Mouse (Mus musculus): ENCODE results near the gene Gm49336.
A peak's percentile ranks its signal among the peaks of the same experiment; 100 is the strongest.

Gm49336 gene

DNA sequence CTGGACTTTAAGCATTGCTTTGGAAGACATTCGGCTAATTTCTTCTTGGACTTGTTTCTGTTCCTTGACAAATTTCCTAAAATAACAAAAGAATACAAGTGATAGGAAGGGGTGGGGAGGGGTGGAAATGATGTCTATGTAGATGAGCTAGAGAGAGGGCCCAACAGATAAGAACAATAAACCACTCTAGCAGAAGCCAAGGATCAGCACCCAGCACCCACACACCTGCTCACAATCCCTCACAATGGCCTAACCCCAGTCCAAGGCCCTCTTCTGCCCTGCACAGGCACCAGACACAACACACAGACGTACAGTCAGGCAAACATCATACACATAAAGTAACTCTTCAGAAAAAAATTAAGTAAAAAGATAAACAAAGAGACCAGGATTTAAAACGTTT is 12.8 kb downstream of the Gm49336 start:
- no peak for DNase-seq (ENCODE audit: low read depth, low spot score)

DNA sequence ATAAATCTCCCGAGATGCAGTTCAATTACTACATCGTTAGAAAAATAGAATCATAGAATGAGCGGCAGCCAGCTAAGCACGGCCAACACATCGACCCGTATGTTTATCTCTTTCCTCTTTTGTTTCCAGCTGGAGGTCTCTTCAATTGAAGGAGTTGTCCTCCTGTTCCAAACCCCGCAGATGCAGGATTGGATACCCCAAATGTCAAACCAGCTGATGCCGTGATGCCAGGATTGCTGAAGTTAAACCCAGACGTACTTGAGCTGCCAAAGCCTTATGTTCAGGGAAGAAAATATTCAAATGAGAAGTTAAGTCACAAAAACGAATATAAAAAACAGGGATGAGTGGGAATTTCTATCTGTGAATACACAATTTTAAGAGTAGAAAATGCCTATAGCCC is 31.4 kb downstream of the Gm49336 start:
- no peak for DNase-seq (ENCODE audit: low read depth, low spot score)

DNA sequence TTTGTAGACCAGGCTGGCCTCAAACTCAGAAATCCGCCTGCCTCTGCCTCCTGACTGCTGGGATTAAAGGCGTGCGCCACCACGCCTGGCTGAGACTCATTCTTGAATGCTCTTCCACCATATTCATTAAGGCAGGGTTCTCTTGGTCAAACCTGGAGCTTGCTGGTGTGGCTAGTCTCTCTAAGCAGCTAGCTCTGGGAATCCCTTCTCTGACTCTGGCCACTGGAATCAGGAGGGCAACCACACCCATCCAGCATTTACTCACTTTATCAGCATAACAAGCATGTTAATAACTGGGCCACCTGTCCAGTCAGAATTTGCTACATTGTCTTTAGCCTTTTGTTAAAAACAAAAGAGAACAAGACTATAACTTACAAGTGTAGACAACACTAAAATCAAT is 33.7 kb downstream of the Gm49336 start:
- no peak for DNase-seq (ENCODE audit: low read depth, low spot score)

DNA sequence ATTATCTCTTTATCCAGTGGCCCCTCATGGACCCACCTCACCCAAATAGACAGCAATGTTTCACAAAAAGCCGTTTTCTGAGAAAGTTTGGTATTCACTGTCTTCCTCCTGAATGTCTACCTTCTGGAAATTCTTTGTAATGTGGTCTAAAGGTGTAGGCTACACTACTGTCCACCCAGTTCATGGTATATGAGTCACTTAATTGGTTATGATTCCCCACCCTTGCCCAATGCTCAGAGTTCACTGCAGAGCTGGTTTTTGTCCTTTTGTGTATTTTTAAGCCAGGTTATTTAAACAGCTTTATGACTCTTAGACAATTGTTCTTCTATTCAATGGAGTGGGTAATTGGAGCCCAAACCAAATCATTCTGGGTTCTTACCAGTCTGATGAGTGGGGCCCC is 35.2 kb downstream of the Gm49336 start:
- no peak for DNase-seq (ENCODE audit: low read depth, low spot score)

DNA sequence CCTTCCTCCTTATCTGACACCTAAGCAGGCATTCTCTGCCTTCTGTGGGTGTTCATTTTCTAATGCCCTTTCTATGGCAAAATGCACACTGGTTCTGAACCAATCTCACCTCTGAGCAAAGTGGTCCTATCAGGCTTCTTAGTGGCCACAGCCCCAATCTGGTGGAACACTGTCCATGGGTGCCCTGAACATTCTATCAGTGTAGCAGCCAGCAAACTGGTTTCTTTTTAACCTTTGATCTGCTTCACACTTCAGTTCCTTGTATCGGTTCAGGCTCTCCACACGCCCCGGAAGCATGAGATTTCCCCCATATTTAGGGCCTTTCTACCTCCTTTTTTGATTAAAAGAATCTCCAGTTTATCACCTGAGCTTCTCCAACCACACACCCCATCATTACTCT is 36.3 kb downstream of the Gm49336 start:
- DNase-seq (ENCODE audit: low read depth, low spot score) = no peak

DNA sequence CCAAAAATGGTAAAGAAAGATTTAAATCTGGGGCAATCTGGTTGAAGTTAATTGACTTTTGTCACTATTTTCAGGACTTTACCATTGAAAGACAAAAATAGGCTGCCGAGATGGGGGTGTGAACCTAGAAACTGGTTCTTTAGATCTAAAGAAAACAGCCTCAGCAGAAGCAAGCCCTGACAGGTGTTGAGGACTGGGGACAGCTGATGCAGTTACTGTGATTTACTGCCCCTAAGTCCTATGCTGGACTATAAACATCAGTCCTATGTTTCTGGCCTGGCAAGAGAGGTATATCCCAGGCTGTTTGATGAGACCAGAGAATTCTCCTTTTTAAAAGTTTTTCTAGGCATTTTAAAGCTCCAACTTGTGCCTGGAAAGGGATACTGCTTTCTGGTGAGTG is 37.3 kb downstream of the Gm49336 start:
- DNase-seq (ENCODE audit: low read depth, low spot score) = no peak

DNA sequence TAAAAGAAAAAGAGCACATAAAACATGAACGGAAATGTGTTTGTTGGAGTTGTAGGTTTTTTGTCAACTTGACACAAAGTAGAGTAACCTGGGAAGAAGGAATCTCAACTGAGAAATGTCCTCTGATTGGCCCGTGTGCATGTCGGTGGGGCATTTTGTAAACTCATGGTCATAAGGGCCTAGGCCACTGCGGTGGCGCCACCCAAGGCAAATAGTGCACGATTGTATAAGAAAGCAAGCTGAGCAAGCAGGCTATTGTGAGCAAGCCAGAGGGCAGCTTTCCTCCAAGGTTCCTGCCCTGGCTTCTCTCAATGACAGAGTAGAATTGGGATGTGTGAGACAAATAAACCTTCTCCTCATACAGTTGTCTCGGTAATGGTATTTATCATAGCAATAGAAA is 42.1 kb downstream of the Gm49336 start:
- no peak for DNase-seq (ENCODE audit: low read depth, low spot score)

DNA sequence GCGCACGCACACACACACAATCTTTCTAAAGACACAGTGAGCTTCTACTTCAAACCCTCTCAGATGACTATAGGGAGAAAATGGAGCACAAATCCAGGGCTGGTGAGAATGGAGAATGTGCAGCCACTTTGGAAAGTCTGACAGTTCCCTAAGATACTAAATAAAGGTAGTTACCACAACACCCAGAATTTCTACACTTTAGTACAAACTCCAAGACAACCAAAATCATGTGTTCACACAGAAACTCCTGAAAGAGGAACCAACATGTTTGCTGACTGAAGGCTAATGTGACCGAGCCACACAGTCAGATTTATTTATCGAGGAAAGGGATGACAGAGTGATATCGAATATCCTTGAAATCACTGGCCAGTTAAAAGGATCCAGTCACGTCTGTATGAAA is 46.3 kb downstream of the Gm49336 start:
- DNase-seq (ENCODE audit: low read depth, low spot score) = no peak

DNA sequence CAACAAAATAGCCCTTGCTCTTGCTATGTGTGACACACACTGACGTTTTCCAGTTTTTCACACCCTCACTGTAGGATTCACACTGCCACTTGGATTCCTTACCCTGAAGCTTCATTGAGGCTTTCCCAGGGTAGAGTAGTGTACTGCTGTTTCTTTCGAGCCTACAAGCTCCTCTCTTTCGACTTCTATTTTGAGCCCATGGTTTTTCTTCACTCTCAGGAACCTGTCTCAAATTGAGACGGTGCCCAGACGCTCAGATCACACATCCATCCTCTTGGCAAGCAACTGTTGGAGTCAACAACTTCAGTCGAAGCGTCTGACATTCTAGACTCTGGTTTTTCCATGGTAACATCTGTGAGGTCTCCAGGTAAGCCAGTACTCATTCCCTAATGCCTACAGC is 54.4 kb downstream of the Gm49336 start, which contains the start of gene Atp8a2:
Atp8a2 (minus strand) TSS at position 296 of the 400 bp plus-strand sequence.
- DNase-seq (ENCODE audit: low read depth, low spot score) = no peak

DNA sequence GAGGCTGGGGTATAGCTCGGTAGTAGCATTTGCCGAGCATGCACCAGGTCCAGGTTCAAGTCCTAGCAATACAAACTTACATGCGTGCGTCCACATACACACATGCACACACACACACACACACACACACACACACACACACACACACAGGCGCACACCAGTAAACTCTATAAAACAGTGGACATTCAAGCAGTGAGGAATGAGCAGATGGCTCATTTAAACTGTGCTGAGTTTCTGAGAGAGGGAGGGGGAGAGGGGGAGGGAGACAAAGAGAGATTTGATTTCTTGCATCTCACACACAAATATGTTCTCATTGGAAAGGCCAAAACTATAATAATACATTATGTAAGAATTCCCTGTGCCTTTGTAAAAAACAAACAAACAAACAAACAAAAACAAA is 55.3 kb downstream of the Gm49336 start:
- DNase-seq (ENCODE audit: low read depth, low spot score) = no peak

DNA sequence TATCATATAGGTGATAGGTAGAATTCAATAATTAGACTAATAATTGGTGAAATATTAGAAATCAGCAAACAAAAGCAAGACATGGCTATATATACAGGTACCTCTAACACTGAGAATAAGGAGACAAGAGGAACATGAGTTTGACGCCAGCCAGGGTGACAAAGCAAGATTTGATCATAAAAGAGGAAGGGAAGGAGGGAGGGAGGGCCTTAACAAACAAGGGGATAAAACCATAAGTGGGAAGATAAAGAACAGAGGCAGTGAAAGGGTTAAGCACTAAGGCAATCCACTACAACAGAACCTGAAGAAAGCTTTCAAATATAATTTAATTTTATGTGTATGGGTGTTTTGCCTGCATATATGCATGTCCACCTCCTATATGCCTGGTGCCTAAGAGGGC is 56.7 kb downstream of the Gm49336 start:
- DNase-seq (ENCODE audit: low read depth, low spot score) = no peak

DNA sequence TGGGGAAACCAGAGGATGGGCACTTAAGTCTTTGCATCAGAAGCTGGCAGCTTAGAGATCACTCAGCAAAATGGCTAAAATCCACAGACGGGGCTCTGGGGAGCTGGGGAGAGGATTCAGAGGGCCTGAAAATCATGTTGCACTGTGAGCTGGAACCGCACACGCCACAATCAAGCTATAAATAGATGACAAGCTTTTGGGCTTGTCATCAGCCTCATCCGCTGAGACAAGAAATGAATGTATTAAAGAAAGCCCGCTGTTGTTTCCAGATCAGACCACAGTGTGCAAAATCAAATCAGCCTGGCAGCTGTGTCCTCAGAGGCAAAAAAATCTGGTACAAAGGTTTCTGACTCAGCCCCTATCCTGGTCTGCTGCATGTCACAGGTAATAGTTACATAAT is 61.5 kb downstream of the Gm49336 start:
- DNase-seq (ENCODE audit: low read depth, low spot score) = no peak

DNA sequence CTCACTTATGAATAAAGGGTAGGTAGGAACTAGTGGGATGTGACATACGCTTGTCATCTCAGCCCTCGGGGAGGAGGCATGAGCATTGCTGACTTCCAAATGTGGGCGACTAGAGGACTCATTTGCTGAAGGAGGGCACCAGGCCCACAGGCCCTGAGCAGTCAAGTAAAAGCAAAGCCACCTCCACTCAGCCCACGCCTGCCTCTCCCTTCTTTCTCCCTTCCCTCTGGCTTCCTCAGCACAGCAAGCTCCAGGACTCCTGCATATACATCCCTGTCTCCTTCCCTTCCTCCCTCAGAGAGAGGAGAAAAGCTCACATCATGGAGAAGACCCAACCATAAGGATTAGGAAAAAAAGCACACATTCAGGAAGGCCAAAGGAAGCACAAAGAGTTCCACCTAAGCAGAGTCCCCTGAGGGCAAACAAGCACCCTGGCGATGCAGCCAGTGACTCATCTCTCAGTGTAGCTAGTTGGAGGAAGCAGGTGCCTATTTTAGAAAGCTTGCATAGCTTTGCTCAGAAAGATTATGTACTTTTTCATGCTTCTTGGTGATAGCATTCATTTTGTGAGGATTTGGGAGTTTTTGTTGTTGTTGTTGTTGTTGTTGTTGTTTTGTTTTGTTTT is 63.0 kb downstream of the Gm49336 start:
- no peak for DNase-seq (ENCODE audit: low read depth, low spot score)

DNA sequence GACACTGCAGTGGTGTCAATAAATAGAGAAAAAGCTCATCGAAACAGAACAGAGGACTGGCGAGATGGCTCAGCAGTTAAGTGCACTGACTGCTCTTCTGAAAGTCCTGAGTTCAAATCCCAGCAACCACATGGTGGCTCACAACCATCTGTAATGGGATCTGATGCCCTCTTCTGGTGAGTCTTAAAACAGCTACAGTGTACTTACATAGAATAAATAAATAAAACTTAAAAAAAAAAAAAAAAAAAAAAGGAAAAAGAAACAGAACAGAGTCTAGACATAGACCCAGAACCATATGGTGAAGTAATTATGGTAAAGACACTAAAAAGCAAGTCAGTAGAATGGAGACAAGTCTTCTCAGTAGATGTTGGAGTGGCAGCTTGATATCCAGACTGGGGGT is 70.0 kb downstream of the Gm49336 start:
- no peak for DNase-seq (ENCODE audit: low read depth, low spot score)

DNA sequence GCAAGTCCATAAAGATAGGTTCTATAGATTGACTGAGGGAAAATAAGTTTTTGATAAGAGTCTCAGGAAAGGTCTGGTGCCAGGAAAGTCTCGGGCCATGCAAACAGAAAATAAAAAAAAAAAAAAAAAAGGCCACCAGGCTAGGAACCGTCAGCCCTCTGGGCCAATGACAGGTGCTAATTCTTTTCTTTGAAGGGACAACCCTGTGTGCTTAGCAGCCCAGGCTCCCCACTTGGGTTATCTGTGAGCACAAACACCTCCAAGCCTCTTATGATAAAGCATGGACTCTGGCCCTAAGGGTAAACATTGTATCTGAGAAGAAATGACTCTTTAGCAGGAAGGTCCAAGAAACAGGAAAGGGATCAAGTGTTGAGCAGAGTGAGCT is 72.7 kb downstream of the Gm49336 start:
- DNase-seq (ENCODE audit: low read depth, low spot score) = no peak

DNA sequence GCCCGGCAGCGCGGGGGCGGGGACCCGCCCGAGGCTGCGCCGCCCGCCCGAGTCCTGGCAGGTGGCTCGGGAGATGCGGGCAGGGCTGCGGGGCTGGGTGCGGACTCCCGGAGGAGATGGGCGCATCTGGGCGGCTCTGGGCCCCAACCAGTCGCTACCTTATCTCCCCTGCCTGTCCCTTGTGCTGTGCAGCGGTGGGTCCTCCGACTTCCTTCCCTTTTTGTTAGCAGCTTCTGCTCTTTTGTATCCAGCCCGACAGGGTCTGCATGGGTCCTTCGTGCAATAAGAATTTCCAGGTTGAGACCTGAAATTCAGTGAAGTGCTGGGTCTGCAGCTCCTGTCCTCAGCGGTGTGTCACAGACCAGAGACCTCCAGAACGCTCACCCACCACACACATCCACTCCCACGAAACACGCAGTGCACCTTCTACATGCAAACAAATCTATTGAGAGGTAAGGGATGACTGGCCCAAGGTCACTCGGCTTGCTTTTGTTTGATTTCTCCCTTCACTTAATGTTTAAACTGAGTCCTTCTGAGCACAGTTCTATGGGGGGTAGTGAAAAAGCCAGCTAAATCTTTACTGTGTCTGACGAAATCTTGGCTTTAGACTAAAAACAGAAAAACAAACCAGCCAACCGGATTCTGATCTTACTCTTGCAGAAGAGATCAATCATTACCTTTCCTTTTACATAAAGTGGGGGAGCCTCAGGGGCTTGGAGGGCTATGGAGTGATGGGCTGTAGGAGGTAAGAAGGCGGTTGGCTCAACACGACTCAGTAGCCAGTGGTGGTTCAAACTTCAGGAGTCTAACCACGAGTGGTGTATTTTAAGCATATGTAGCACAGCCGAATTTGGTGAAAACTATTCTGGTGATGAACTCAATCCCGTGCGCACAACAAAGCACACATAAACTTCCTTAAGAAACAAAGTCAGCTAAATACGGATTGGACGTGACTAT is 73.4 kb downstream of the Gm49336 start:
- DNase-seq (ENCODE audit: low read depth, low spot score) = no peak

DNA sequence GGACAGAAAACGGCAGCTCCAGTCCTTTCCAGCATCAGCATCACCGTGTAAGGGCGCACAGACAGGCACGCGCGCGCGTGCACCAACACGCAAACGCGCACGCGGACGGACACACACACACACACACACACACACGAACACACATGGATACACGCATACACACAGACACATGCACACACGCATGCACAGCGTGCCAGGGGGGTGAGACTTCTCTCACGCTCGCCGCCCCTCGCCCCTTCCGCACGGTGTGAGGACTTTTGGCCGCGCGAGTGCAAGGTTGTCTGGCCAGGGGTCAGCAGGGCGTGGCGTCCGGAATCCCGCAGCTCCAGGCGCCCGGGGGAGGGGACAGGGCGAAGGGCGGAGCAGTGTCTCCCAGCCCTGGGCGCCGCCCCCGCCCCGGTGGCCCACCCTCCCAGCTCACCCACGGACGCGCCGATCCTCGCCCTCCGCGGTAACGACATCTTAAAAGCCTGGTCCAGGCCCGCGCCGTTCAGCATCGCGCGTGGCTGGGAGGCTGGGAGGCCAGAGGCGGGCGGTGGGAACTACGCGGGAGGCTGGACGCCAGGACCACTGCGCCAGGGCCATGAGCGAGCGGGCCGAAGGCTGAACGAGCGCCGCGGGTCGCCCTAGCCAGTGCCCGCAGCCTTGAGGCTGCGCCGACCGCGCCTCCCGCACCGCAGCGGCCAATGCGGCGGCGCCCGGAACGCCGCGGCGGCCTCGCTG is 74.3 kb downstream of the Gm49336 start:
- DNase-seq (ENCODE audit: low read depth, low spot score) = peak; percentile 56

DNA sequence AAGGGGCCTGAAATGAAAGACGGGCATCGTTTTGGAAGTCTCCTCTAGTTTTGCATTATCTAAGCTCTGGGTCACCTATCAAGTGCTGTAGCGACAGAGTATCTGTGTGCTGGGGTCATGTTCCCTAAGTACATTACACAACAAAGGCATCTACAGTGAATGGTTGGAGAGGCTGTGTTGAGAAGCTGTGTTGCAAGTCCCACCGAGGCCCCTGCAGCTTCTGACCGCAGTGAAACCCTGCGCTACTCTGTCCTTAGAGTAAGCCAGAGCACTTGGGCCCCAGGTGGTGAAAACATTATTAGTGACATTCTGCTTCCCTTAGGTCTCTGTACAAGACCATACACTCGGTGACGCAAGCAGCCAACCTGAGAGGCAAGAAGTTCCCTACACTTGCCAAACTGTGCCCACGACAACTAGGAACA is 74.8 kb downstream of the Gm49336 start:
- no peak for DNase-seq (ENCODE audit: low read depth, low spot score)

DNA sequence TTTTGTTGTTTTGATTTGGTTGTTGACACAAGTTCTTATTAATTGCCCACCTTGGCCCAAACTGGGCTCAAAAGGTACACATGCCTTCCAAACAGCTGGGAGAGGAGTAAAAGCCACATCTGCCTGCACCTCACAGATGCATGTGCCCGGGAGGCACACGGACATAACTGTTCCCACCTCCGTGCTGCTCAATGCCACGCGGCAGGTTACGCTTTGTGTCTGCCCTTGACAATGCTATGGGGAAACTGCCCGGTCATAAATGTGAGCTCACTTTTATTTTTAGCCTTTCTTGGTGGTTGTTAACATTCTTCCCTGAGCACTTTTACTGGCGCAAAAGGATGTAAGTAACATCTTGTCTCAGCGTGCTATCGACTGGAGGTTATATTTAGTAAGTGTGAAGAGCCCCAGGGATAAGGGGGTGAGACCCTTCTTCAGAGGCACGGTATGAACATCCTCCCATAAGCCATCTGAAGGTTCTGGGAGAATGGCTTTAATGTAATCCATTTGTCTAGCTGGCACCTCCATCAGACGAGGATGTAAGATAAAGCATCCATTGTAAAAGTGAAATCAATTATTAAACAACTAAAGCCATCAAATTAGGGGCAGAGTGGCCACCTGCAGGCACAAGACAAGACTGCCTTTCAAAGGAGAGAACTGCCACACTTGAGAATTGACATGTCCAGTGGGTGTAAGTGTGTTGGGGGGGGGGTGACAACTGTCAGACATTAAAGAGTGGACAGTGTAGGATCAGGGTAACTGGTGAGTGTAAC is 78.8 kb downstream of the Gm49336 start:
- no peak for DNase-seq (ENCODE audit: low read depth, low spot score)

DNA sequence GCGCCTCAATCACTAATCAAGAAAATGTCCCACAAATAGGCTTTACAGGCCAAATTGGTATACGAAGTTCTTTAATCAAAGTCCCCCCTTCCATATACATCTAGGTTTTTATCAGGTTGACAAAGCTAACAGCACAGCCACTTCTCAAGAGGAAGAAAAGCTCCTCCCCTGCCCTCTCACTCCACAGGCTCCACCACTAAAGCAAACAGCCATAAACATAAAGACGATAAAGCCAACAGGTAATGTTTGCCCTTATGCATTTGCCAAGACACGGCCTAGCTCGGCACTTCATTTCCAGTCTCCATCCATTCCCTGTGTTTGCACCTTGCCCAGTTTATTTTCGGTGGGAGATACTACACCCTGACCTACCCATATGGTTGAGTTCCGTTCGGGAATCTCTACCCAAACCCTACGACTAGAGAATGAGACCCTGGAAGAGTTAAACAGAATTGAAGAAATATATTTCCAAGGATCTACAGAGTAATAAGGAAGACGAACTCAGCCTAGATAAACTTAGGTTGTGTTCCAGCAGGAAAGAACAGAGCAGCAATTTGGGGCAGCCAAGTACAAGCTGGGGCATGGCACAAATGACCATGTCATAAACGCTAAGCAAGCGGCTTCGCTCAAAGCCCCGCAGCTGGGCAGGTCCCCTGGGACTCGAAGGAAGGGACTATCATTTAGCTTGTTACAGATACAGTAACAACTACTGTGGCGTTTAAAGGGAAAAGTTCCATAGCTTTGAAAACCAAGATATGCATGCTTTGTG is 80.3 kb downstream of the Gm49336 start:
- DNase-seq (ENCODE audit: low read depth, low spot score) = no peak

DNA sequence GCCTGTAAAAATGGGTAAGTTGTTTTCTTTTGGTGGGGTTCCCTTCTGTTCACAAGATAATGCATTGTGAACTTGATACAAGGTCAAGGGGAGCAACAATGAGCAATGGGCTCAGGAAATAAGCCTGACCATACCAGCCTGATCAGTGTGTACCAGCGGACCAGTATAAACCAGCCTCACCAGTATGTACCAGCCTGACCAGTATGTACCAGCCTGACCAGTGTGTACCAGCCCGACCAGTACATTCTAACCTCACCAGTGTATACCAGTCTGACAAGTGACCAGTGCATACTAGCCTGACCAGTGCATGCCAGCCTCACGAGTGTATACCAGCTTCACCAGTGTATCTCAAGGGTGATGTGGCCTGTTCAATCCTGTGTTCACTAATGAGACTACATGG is 87.9 kb downstream of the Gm49336 start:
- no peak for DNase-seq (ENCODE audit: low read depth, low spot score)

All from retina, adult 2 months (tissue).